Mouse (Mus musculus): ENCODE results near the gene Cox4i1.

GRCm38 (mm10) chr8:120679629-120680387, 11.8 kb downstream of the Cox4i1 start:
- no peak for TF ChIP-seq CTCF (IDR thresholded peaks at IDR 0.05; ENCODE audit: insufficient read depth, low read depth, low read length)
- TF ChIP-seq POLR2A (IDR thresholded peaks at IDR 0.05; ENCODE audit: insufficient read depth, low read depth, low read length): no peak

All from olfactory bulb, adult 2 months (tissue).